Mouse (Mus musculus): ENCODE data around the gene Zdhhc13. TPM values are rescaled to one million over a fixed set of nuclear protein-coding genes. Genes with fewer than 3 reads are reported as not detected.

The Zdhhc13 gene
- polyA plus RNA-seq, 1 experiment from 2014 or later, result 29.8 TPM

DNA sequence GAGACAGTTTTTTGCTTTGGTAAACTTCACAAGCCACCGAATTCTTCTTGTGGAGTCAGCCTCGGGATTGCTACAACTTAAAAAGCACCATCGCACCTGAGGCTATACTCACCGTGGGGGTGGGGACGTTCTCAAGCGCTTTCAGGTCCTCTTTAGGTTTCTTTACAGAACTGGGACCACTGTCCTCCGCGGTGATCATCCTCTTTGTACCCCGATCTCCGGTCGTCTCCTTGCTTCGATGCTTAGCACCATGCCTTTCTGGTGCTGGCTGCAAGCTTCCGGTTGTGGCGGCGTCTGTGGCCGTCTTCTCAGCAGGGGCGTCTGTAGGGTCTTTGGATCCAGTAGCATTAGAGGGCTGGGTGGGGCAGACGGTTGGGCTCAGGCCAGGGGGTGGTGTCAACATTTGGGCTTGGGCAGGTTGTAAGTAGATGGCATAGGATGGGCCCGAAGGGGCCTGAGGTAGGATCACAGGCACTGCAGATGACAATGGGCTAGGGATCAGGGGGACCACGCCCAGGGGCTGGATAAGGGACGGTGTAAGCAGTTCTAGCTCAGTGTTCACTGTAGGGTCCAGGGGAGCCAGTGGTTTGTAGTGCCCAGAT lies 81.9 kb downstream of the Zdhhc13 start:
- 95% methylated on average over 21 of the region's 21 CpGs for WGBS
- no peak for ATAC-seq (ENCODE audit: borderline replicate concordance, extremely low read depth, low FRiP score, low TSS enrichment)
- Histone ChIP-seq H3K27me3 (no peaks in the 10 kb centered on the region), H3K36me3 (peaks cover 94% of the 10 kb centered on the region), H3K4me1 (no peaks in the 10 kb centered on the region), H3K9ac (no peak overlapping the region), H3K4me3 (no peak overlapping the region), H3K27ac (no peak overlapping the region), H3K9me3 (no peaks in the 10 kb centered on the region), H3K4me2 (no peak overlapping the region)

- 92% methylated on average over 11 of the region's 11 CpGs for WGBS
- Histone ChIP-seq H3K27me3 (no peaks in the 10 kb centered on the region), H3K36me3 (peaks cover 93% of the 10 kb centered on the region), H3K9me3 (no peaks in the 10 kb centered on the region), H3K4me2 (no peak overlapping the region), H3K27ac (no peak overlapping the region), H3K4me1 (no peaks in the 10 kb centered on the region), H3K4me3 (no peak overlapping the region), H3K9ac (no peak overlapping the region)
- no peak for ATAC-seq (ENCODE audit: borderline replicate concordance, extremely low read depth, low FRiP score, low TSS enrichment)
These were observed 82.5 kb downstream of the Zdhhc13 start for GRCm38 (mm10) chr7:48871292-48871691.

DNA sequence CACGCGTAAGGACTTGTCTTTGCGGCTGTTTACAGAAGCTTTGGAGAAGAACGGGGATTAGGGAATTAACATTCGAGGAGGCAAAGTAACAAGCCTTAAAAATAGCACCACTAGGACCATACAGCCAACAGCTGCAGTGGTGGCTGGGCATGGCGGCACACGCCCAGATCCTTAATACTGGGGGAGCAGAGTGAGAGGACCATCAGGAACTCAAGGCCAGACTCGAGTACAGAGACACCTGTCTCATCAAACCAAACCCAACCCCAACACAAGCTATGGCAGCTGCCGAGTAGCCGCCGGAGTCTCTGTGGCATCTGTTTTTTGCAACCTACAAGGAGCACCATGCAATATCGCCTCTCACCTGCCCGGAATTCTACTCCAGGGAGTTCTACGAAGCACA lies 86.3 kb downstream of the Zdhhc13 start:
- H3K27me3 ChIP-seq, result no peaks in the 10 kb centered on the region
- peaks cover 23% of the 10 kb centered on the region for H3K4me1 ChIP-seq
- ATAC-seq (ENCODE audit: borderline replicate concordance, extremely low read depth, low FRiP score, low TSS enrichment), result no peak
- no peak overlapping the region for H3K9ac ChIP-seq
- no peaks in the 10 kb centered on the region for H3K9me3 ChIP-seq
- no peak overlapping the region for H3K4me2 ChIP-seq
- peaks cover 75% of the 10 kb centered on the region for H3K36me3 ChIP-seq
- WGBS, result 90% methylated on average over 14 of the region's 14 CpGs
- no peak overlapping the region for H3K27ac ChIP-seq
- no peak overlapping the region for H3K4me3 ChIP-seq

DNA sequence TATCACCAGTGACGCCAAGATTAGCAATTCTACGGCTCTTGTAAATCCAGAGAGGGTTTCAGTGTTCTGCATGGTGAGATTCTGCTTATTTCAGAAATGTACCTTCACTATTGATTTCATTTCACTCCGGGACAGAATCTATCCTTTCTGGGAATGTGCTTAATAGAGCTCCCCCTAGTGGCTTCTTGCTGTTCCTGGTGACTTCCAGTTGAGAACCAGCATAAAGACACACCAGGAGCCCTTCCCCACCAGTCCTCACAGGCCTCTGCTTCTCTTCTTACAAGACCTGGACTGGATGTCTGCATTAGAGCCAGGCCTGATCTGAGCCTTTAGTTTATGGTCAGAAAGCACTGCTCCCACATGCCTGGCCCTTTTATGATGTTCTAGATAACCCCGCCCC lies 87.7 kb downstream of the Zdhhc13 start:
- peaks cover 60% of the 10 kb centered on the region for H3K36me3 ChIP-seq
- H3K9me3 ChIP-seq, result no peaks in the 10 kb centered on the region
- peaks cover 27% of the 10 kb centered on the region for H3K4me1 ChIP-seq
- no peak overlapping the region for H3K27ac ChIP-seq
- H3K27me3 ChIP-seq, result no peaks in the 10 kb centered on the region
- 69% methylated on average over 4 of the region's 4 CpGs for WGBS
- no peak overlapping the region for H3K4me2 ChIP-seq
- ATAC-seq (ENCODE audit: borderline replicate concordance, extremely low read depth, low FRiP score, low TSS enrichment), result no peak
- H3K4me3 ChIP-seq, result no peak overlapping the region
- no peak overlapping the region for H3K9ac ChIP-seq

Other genes starting within 250 kb of the Zdhhc13 start
- gene Mrgprb2, start 230.9 kb upstream of the Zdhhc13 start, polyA plus RNA-seq (2015; fragmentation: Nextera tagmentation; extraction: Ambion mirVana), result 0.08 TPM in 1 of 2 replicates, not detected in the other
- gene Mrgprb3, start 145.2 kb upstream of the Zdhhc13 start, polyA plus RNA-seq (2015; fragmentation: Nextera tagmentation; extraction: Ambion mirVana), result not detected in 2 replicates
- 53.5 and 83.7 TPM in 2 replicates for gene Csrp3, start 59.0 kb downstream of the Zdhhc13 start, polyA plus RNA-seq (2015; fragmentation: Nextera tagmentation; extraction: Ambion mirVana)
- gene E2f8, start 92.6 kb downstream of the Zdhhc13 start, polyA plus RNA-seq (2015; fragmentation: Nextera tagmentation; extraction: Ambion mirVana), result 21.0 and 23.3 TPM in 2 replicates
- 22.4 and 27.6 TPM in 2 replicates for gene Nav2, start 119.7 kb downstream of the Zdhhc13 start, polyA plus RNA-seq (2015; fragmentation: Nextera tagmentation; extraction: Ambion mirVana)

Measured in lung, embryonic 15.5 days (tissue).